Mouse (Mus musculus) adrenal gland, adult 18-20 months (tissue): ENCODE measurements around the gene Olfr550. TPM values are rescaled to one million over a fixed set of nuclear protein-coding genes. Genes with fewer than 3 reads are reported as not detected.
"Not testable (repeated sequence)": the region's sequence is repeated elsewhere in the genome, so short reads cannot be mapped to it uniquely, and the experiment has no call there.

Source experiments
- DNase-seq, 2 experiments: peaks; one replicate each; pipeline ENCODE4 v3.0.0; 2021 to 2022; ENCODE audit warnings: low spot score in 2 of 2
- long read RNA-seq, 2 experiments: library from polyadenylated mRNA; stranded (forward); transcript quantifications; one replicate each; pipeline ENCODE4 v2.0.0; 2021
- total RNA-seq, 2 experiments: library from RNA; stranded (reverse); gene quantifications; 1 replicate in 1 of 2; 2 replicates in 1 of 2; pipeline ENCODE4 v1.2.3; 2021

The Olfr550 gene
- total RNA-seq, result not detected
- long read RNA-seq, experiment 1, result 0 reads
- long read RNA-seq, experiment 2, result 0 reads

- no peak for DNase-seq
Measured at GRCm38 (mm10) chr7:102571142-102571541, at the start of gene Olfr550. Gene Olfr550, plus strand, starts transcription at chr7:102571442.

DNA sequence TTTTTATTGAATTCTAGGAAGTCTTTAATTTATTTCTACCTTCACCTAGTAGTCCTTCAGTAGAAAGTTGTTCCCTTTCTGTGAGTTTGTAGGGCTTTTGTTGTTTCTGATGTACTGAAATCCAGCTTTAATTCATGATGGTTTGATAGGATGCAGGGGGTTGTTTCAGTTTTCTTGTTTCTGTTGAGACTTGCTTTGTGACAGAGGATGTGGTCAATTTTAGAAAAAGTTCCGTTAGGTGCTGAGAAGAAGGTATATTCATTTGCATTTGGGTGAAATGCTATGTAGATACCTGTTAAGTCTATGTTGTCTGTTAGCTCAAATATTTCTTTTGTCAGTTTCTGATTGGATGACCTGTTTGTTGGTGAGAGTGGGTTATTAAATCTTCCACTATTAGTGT lies 42.2 kb upstream of the Olfr550 start:
- no peak for DNase-seq

DNA sequence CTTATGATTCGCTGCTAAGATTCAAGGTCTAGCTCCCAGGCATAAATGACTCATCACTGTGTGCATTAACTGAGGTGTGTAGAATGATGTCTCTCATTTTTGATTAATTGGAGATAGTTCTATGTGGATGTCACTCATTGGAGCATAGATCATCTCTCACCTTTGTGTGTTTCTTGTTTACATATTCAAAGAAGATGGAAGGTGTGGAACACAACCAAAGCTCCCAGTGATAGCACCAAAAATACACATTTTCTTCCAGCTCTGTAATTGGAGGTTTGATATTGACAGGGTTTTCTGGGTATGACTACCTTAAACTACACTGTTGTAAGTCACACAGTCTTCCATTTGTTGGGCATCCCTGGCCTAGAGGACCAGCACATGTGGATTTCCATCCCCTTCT lies 36.8 kb upstream of the Olfr550 start, which contains the start of gene Olfr547:
Olfr547 (plus strand) TSS at position 301 of the 400 bp plus-strand sequence.
- no peak for DNase-seq

- no peak for DNase-seq
Measured at GRCm38 (mm10) chr7:102540596-102540995, 30.6 kb upstream of the Olfr550 start, which contains the start of gene Olfr548-ps1. Gene Olfr548-ps1, plus strand, starts transcription at chr7:102540896.

DNA sequence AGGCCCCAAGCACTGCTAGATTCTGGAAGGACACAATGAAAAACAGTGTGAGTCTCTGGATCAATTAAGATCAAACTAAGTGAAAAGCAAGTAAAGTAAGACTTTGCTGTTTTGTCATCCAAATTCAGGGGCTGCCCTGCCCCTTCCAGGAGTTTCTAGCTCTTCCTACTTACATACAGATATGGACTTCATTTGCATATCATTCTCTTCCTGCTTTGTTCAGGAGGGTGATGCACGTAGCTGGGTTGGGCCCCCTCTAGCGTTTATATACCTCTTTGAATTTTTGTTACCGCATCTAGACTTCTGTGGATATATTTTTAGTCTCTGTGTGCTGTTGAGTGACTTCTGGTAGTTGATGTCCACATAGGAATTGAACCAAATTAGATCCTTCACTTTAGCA lies 30.0 kb upstream of the Olfr550 start:
- no peak for DNase-seq

GRCm38 (mm10) chr7:102549570-102549969 lies 21.7 kb upstream of the Olfr550 start, which contains the start of gene Olfr549:
Gene Olfr549, plus strand, starts transcription at chr7:102549870.
- no peak for DNase-seq

GRCm38 (mm10) chr7:102553279-102553678 lies 18.0 kb upstream of the Olfr550 start:
- DNase-seq, result no peak

GRCm38 (mm10) chr7:102564999-102565997 lies 5.9 kb upstream of the Olfr550 start, which contains the start of gene Trim21:
Gene Trim21, minus strand, starts transcription at chr7:102565486.
- peak; percentile 80 to 86 for DNase-seq

DNA sequence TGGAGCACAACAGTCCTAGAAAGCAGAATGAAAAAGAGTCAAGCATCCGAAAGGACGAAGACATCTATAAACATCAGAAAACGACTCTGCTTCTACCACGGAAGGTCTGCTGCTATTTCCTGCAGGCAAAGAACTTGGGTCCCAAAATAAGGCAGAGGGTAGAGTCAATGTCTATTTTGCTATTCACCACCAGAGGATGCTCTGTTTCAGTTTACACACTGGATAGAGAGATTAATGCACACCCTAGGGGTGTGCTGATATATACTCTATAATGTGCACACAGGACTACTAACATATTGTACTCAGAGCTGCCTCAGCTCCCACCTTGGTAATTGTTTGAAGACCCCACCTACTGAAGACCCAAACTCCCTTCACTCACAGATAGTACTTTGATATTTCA lies 5.0 kb upstream of the Olfr550 start:
- DNase-seq, result no peak

GRCm38 (mm10) chr7:102573174-102573830 lies 2.1 kb downstream of the Olfr550 start:
- no peak for DNase-seq

DNA sequence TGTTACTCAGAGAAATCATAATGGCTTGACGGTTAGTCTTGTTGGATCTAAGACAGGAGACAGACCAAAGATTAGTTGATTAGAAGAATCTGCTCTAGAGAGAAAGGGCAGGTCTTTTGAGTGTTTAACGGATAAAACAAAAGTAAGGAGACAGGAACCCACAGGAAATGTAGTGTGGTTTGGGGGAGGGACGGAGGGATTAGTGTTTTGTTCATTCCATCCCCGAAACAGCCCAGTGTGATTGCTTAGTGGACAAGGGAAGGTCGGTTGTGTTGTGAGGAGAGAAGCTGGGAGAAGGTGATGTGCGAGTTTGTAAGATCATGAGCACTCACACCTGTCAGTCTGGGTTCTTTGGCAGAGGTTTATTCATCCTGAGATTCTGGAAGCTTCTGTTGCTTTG lies 4.8 kb downstream of the Olfr550 start:
- DNase-seq, result no peak

GRCm38 (mm10) chr7:102591786-102592185 lies 20.5 kb downstream of the Olfr550 start, which contains the start of gene Olfr551:
Gene Olfr551, minus strand, starts transcription at chr7:102591886.
- no peak for DNase-seq

DNA sequence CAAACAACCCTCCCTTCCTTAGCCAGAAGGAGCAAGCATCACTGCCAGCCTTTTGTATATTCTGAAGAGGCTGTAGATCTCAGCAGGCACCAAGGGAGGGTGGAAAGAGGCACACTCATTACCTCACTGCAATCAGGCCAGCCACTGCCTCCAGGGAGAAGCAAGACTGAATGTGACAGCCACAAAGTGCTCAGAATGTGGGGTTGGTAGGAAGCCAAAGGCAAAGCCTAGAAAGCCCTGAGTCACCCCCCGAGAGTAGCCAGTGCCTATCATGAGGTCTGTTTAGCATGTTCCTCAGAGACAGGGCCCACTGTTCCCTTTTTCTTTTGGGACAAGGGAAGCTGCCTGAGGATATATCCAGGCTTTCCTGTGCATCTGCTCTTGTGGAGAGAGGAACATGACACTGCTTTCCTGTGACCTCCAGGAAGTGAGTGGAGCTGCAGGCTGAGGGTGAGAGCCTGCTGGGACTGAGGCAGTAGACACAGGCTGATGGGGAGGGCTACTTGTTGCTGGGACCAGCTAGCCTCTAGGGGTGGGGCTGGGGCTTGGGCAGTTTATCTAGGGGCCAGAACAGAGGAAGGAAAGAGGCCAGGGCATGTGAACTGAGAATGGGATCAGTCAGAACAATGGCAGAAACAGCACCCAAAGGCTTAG lies 26.3 kb downstream of the Olfr550 start, which contains the start of gene Olfr552:
Olfr552 (plus strand) TSS at position 393 of the 654 bp plus-strand sequence.
- no peak for DNase-seq

- DNase-seq, result no peak
Measured at GRCm38 (mm10) chr7:102618118-102618517, 46.9 kb downstream of the Olfr550 start, which contains the start of gene Olfr553. Gene Olfr553, minus strand, starts transcription at chr7:102618218.

DNA sequence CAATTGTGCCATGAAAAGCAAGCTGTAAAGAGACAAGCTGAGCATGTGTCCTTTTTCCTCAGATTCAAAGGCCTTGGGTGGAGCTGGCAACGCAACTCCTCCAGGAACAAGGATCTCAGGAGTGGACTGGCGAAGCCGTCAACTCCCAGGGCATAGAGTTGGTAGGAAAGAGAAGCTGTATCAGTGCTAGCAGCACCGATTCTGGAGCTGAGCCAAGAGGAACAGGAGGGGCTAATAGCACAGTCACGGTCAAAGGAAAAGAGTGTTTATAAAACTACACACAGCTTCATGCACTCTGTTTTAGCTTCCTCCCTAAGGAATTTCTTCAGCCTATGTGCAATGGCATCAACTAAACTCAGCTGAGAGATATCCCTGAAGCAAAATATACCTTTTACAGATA lies 48.4 kb downstream of the Olfr550 start:
- no peak for DNase-seq

GRCm38 (mm10) chr7:102620368-102620767 lies 49.1 kb downstream of the Olfr550 start:
- DNase-seq, result not testable (repeated sequence)

Other genes starting within 250 kb of the Olfr550 start
- 10 to 100 TPM; 13.9 to 15.4 TPM for gene Rrm1, start 129.7 kb upstream of the Olfr550 start, total RNA-seq
- not detected for gene Olfr543, start 89.8 kb upstream of the Olfr550 start, total RNA-seq
- not detected for gene Olfr544, start 83.1 kb upstream of the Olfr550 start, total RNA-seq
- not detected for gene Olfr545, start 71.9 kb upstream of the Olfr550 start, total RNA-seq
- gene Olfr547, start 36.7 kb upstream of the Olfr550 start, total RNA-seq, result not detected
- gene Olfr548-ps1, start 30.5 kb upstream of the Olfr550 start, total RNA-seq, result not detected
- gene Olfr549, start 21.6 kb upstream of the Olfr550 start, total RNA-seq, result not detected
- gene Trim21, start 6.0 kb upstream of the Olfr550 start, total RNA-seq, result 10 to 100 TPM; 12.1 to 14.6 TPM
- gene Olfr551, start 20.4 kb downstream of the Olfr550 start, total RNA-seq, result not detected
- under 1 TPM in 1 of 2 experiments, not detected in 1; 0.10 TPM for gene Olfr552, start 26.3 kb downstream of the Olfr550 start, total RNA-seq
- not detected for gene Olfr553, start 46.8 kb downstream of the Olfr550 start, total RNA-seq
- gene Olfr554, start 67.0 kb downstream of the Olfr550 start, total RNA-seq, result not detected
- not detected for gene Olfr555, start 87.4 kb downstream of the Olfr550 start, total RNA-seq
- not detected for gene Olfr556, start 93.5 kb downstream of the Olfr550 start, total RNA-seq
- gene Trim68, start 115.9 kb downstream of the Olfr550 start, total RNA-seq, result 1 to 10 TPM; 7.8 to 9.1 TPM
- gene Olfr557, start 124.5 kb downstream of the Olfr550 start, total RNA-seq, result not detected
- under 1 TPM; 0.36 to 0.45 TPM for gene Olfr558, start 130.8 kb downstream of the Olfr550 start, total RNA-seq
- gene Olfr33, start 147.6 kb downstream of the Olfr550 start, total RNA-seq, result not detected
- gene Olfr559, start 156.0 kb downstream of the Olfr550 start, total RNA-seq, result not detected
- not detected for gene Olfr560, start 187.9 kb downstream of the Olfr550 start, total RNA-seq
- under 1 TPM in 1 of 2 experiments, not detected in 1; 0.22 TPM for gene Olfr78, start 188.0 kb downstream of the Olfr550 start, total RNA-seq
- not detected for gene Olfr561, start 199.8 kb downstream of the Olfr550 start, total RNA-seq
- not detected for gene Olfr564, start 232.0 kb downstream of the Olfr550 start, total RNA-seq